Mouse (Mus musculus) WW6 (cell line): ENCODE measurements around the gene Gm20931.
"Not testable (repeated sequence)": the region's sequence is repeated elsewhere in the genome, so short reads cannot be mapped to it uniquely, and the experiment has no call there.

ENCODE experiments used
- DNase-seq: peaks from one replicate; pipeline ENCODE4 v3.0.0-alpha.2; 2013; ENCODE audit warnings: low read depth, low spot score

Gm20931 gene

DNA sequence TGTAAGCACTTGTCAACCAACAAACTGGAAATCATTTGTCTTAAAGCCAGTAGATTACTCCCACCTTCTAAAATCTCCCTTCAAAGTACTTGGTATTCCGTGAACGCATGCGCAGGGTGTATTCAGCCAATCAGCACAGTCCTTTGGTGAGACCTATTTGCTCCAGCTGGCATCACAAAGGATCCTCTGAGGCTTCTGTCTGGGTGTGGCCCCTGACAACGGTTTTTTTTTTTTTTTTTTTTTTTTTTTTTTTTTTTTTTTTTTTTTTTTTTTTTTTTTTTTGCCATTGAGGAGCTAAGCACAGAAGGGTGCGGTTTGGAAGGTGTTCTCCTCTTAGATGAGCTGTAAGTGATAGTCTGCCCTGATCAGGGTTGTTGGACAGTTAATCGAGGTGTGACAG, at the start of gene Gm20931:
Gene Gm20931, plus strand, starts transcription at position 301 of the 400 bp plus-strand sequence.
- not testable (repeated sequence) for DNase-seq
